Mouse (Mus musculus) myocyte (in vitro differentiated cells): ENCODE data around the gene Uba2. TPM values are rescaled to one million over a fixed set of nuclear protein-coding genes. Genes with fewer than 3 reads are reported as not detected.

Source experiments
- H3K27me3 ChIP-seq: one replicate; pipeline ENCODE4 v1.6.1; 2011; ENCODE audit not compliant: control insufficient read depth, insufficient read depth, insufficient read length
- H3K36me3 ChIP-seq: one replicate; pipeline ENCODE4 v1.6.1; 2011; ENCODE audit not compliant: control insufficient read depth, insufficient read depth
- H3K4me2 ChIP-seq: one replicate; pipeline ENCODE4 v1.6.1; 2011; ENCODE audit warnings: low read depth, control low read depth
- H3K4me3 ChIP-seq: one replicate; pipeline ENCODE4 v1.5.1; 2011; ENCODE audit warnings: mild to moderate bottlenecking, control low read depth, moderate library complexity
- H3K79me2 ChIP-seq: one replicate; pipeline ENCODE4 v1.6.1; 2011; ENCODE audit not compliant: control insufficient read depth, insufficient read depth
- H3ac ChIP-seq: one replicate; pipeline ENCODE4 v1.6.1; 2011; ENCODE audit not compliant: control insufficient read depth, insufficient read length
- CEBPB ChIP-seq: IDR thresholded peaks from 2 replicates; pipeline ENCODE4 v1.6.1; 2011; ENCODE audit warnings: mild to moderate bottlenecking, moderate library complexity; ENCODE audit not compliant: poor library complexity, insufficient read depth, severe bottlenecking
- E2F4 ChIP-seq: IDR thresholded peaks from one replicate; pipeline ENCODE4 v1.6.1; 2011; ENCODE audit warnings: mild to moderate bottlenecking, control low read depth, moderate library complexity; ENCODE audit not compliant: insufficient read depth
- MAX ChIP-seq: IDR thresholded peaks from one replicate; pipeline ENCODE4 v1.6.1; 2011; ENCODE audit warnings: low read depth, mild to moderate bottlenecking, control low read depth
- MYOD1 ChIP-seq, 3 experiments: IDR thresholded peaks; one replicate each; pipeline ENCODE4 v1.6.1; 2011; ENCODE audit warnings: control low read depth in 2 of 3, low read depth in 2 of 3, mild to moderate bottlenecking in 2 of 3, moderate library complexity in 1 of 3; ENCODE audit not compliant: insufficient read length in 2 of 3, control insufficient read depth in 1 of 3
- MYOG ChIP-seq, 3 experiments: IDR thresholded peaks; one replicate each; pipeline ENCODE4 v1.6.1; 2011; ENCODE audit warnings: control low read depth in 2 of 3, low read depth in 2 of 3, mild to moderate bottlenecking in 2 of 3; ENCODE audit not compliant: insufficient read length in 2 of 3, control insufficient read depth in 1 of 3, insufficient read depth in 1 of 3
- POLR2A ChIP-seq: IDR thresholded peaks from one replicate; pipeline ENCODE4 v1.6.1; 2011; ENCODE audit warnings: low read depth, mild to moderate bottlenecking, control low read depth, moderate library complexity; ENCODE audit not compliant: insufficient read length
- POLR2AphosphoS2 ChIP-seq: IDR thresholded peaks from one replicate; pipeline ENCODE4 v1.6.1; 2011; ENCODE audit warnings: low read depth, control low read depth; ENCODE audit not compliant: insufficient read length
- REST ChIP-seq: IDR thresholded peaks from one replicate; pipeline ENCODE4 v1.6.1; 2011; ENCODE audit warnings: mild to moderate bottlenecking, control low read depth, moderate library complexity; ENCODE audit not compliant: insufficient read depth, insufficient read length
- SRF ChIP-seq: IDR thresholded peaks from one replicate; pipeline ENCODE4 v1.6.1; 2011; ENCODE audit warnings: low read depth; ENCODE audit not compliant: control insufficient read depth, insufficient read length
- TCF12 ChIP-seq: IDR thresholded peaks from one replicate; pipeline ENCODE4 v1.6.1; 2011; ENCODE audit warnings: mild to moderate bottlenecking, control low read depth; ENCODE audit not compliant: poor library complexity, insufficient read depth, severe bottlenecking
- TCF3 ChIP-seq: IDR thresholded peaks from one replicate; pipeline ENCODE4 v1.6.1; 2011; ENCODE audit warnings: low read depth, control low read depth; ENCODE audit not compliant: insufficient read length
- USF1 ChIP-seq: IDR thresholded peaks from one replicate; pipeline ENCODE4 v1.6.1; 2011; ENCODE audit warnings: low read depth, mild to moderate bottlenecking, control low read depth, moderate library complexity
- polyA plus RNA-seq: library from polyadenylated mRNA; unstranded; fragments of >200 nt; fragmentation: generic; extraction: Trizol; gene quantifications from one replicate; pipeline ENCODE4 v1.2.1, GENCODE M21; 2012; ENCODE audit warnings: missing spikeins

The Uba2 gene
- 48.7 TPM for polyA plus RNA-seq

- H3ac ChIP-seq: peak within 1 kb of the TSS; percentile 75
- no peaks in the 10 kb centered on the region for H3K27me3 ChIP-seq
- peaks cover 36% of the 10 kb centered on the region for H3K79me2 ChIP-seq
- H3K4me2 ChIP-seq: peak within 1 kb of the TSS; percentile 74
- peak within 1 kb of the TSS; percentile 57 for H3K4me3 ChIP-seq
- no peak for TF ChIP-seq POLR2AphosphoS2
- no peak for TF ChIP-seq REST
- TF ChIP-seq TCF3: no peak
- no peak for TF ChIP-seq MYOG (IDR thresholded peaks at IDR 0.05; ENCODE audit: control insufficient read depth in 1 of 3, insufficient read depth in 1 of 3, insufficient read length in 2 of 3, low read depth in 2 of 3)
- no peak for TF ChIP-seq POLR2A
- H3K36me3 ChIP-seq: peaks cover 10% of the 10 kb centered on the region
Measured at GRCm38 (mm10) chr7:34169454-34169853, at the start of gene Uba2. Uba2 (minus strand) TSS chr7:34169599.

GRCm38 (mm10) chr7:34218496-34218895 is 49.1 kb upstream of the Uba2 start:
- TF ChIP-seq POLR2A: no peak
- no peak for TF ChIP-seq MYOD1 (IDR thresholded peaks at IDR 0.05; ENCODE audit: control insufficient read depth in 1 of 3, insufficient read length in 2 of 3, low read depth in 2 of 3)
- TF ChIP-seq REST: no peak
- TF ChIP-seq USF1: no peak
- TF ChIP-seq CEBPB: no peak
- no peak for TF ChIP-seq POLR2AphosphoS2
- no peak for TF ChIP-seq MYOG (IDR thresholded peaks at IDR 0.05; ENCODE audit: control insufficient read depth in 1 of 3, insufficient read depth in 1 of 3, insufficient read length in 2 of 3, low read depth in 2 of 3)
- TF ChIP-seq MAX: no peak
- no peak for TF ChIP-seq E2F4
- TF ChIP-seq SRF: no peak
- TF ChIP-seq TCF3: no peak
- no peak for TF ChIP-seq TCF12
- H3K4me3 ChIP-seq: no peak overlapping the region
- no peak overlapping the region for H3K4me2 ChIP-seq
- H3ac ChIP-seq: no peak overlapping the region
- H3K79me2 ChIP-seq: peaks cover 8% of the 10 kb centered on the region
- H3K36me3 ChIP-seq: peaks cover 58% of the 10 kb centered on the region
- H3K27me3 ChIP-seq: no peaks in the 10 kb centered on the region

- Histone ChIP-seq H3K36me3 (peaks cover 45% of the 10 kb centered on the region), H3K4me3 (no peak overlapping the region), H3K27me3 (no peaks in the 10 kb centered on the region), H3K79me2 (no peaks in the 10 kb centered on the region), H3ac (no peak overlapping the region), H3K4me2 (no peak overlapping the region)
- TF ChIP-seq POLR2AphosphoS2: peak; percentile 52
- no peak for TF ChIP-seq E2F4
- TF ChIP-seq CEBPB: no peak
- TF ChIP-seq TCF3: no peak
Measured at GRCm38 (mm10) chr7:34216474-34216873, 47.1 kb upstream of the Uba2 start.

- Histone ChIP-seq H3ac (no peak overlapping the region), H3K36me3 (peaks cover 51% of the 10 kb centered on the region), H3K4me2 (no peak overlapping the region), H3K27me3 (no peaks in the 10 kb centered on the region), H3K79me2 (no peaks in the 10 kb centered on the region), H3K4me3 (no peak overlapping the region)
- TF ChIP-seq POLR2AphosphoS2: peak; percentile 46
- TF ChIP-seq CEBPB: no peak
Measured at GRCm38 (mm10) chr7:34215481-34215880, 46.1 kb upstream of the Uba2 start.

- Histone ChIP-seq H3ac (no peak overlapping the region), H3K4me2 (no peak overlapping the region), H3K4me3 (no peak overlapping the region), H3K79me2 (no peaks in the 10 kb centered on the region), H3K27me3 (no peaks in the 10 kb centered on the region), H3K36me3 (peaks cover 57% of the 10 kb centered on the region)
- no peak for TF ChIP-seq MAX
- no peak for TF ChIP-seq TCF3
- TF ChIP-seq CEBPB: no peak
- no peak for TF ChIP-seq POLR2AphosphoS2
- no peak for TF ChIP-seq TCF12
- no peak for TF ChIP-seq POLR2A
- no peak for TF ChIP-seq REST
- TF ChIP-seq E2F4: no peak
- TF ChIP-seq MYOD1 (IDR thresholded peaks at IDR 0.05; ENCODE audit: control insufficient read depth in 1 of 3, insufficient read length in 2 of 3, low read depth in 2 of 3): no peak
- no peak for TF ChIP-seq MYOG (IDR thresholded peaks at IDR 0.05; ENCODE audit: control insufficient read depth in 1 of 3, insufficient read depth in 1 of 3, insufficient read length in 2 of 3, low read depth in 2 of 3)
- no peak for TF ChIP-seq USF1
- no peak for TF ChIP-seq SRF
Measured at GRCm38 (mm10) chr7:34214644-34215043, 45.2 kb upstream of the Uba2 start.

- Histone ChIP-seq H3K4me2 (no peak overlapping the region), H3K27me3 (no peaks in the 10 kb centered on the region), H3ac (no peak overlapping the region), H3K4me3 (no peak overlapping the region), H3K36me3 (peaks cover 58% of the 10 kb centered on the region), H3K79me2 (no peaks in the 10 kb centered on the region)
- TF ChIP-seq TCF12: no peak
- no peak for TF ChIP-seq POLR2AphosphoS2
- no peak for TF ChIP-seq MYOD1 (IDR thresholded peaks at IDR 0.05; ENCODE audit: control insufficient read depth in 1 of 3, insufficient read length in 2 of 3, low read depth in 2 of 3)
- TF ChIP-seq MYOG (IDR thresholded peaks at IDR 0.05; ENCODE audit: control insufficient read depth in 1 of 3, insufficient read depth in 1 of 3, insufficient read length in 2 of 3, low read depth in 2 of 3): no peak
- no peak for TF ChIP-seq USF1
- TF ChIP-seq MAX: no peak
Measured at GRCm38 (mm10) chr7:34213281-34213680, 43.9 kb upstream of the Uba2 start.
